Mouse (Mus musculus) urinary bladder, postnatal 4 days (tissue): ENCODE measurements at regions not wholly inside any gene's neighbourhood (a gene's known extent, or its start where the extent isn't known, plus 50 kb on each side); places are given as distances from the start of the nearest gene placed in this dataset.
A peak's percentile ranks its signal among the peaks of the same experiment; 100 is the strongest.

Source experiments
- DNase-seq, 2 experiments: peaks; one replicate each; pipeline ENCODE4 v3.0.0; 2021 to 2022; ENCODE audit warnings: low spot score in 2 of 2

- no peak for DNase-seq
Observed at GRCm38 (mm10) chr17:15311822-15312221, 64.8 kb downstream of the Dll1 start.

GRCm38 (mm10) chr17:15310465-15310864, 66.2 kb downstream of the Dll1 start:
- no peak for DNase-seq

GRCm38 (mm10) chr17:15302110-15302509, 74.6 kb downstream of the Dll1 start:
- DNase-seq: no peak

GRCm38 (mm10) chr17:15299743-15300371, 76.8 kb downstream of the Dll1 start:
- DNase-seq: no peak

- DNase-seq: peak in 1 of 2 experiments; percentile 47
Observed at GRCm38 (mm10) chr17:15294165-15294585, 82.5 kb downstream of the Dll1 start.

GRCm38 (mm10) chr17:15292490-15293070, 84.1 kb downstream of the Dll1 start:
- no peak for DNase-seq

GRCm38 (mm10) chr17:15291626-15292025, 85.0 kb downstream of the Dll1 start:
- DNase-seq: no peak

- DNase-seq: no peak
Observed at GRCm38 (mm10) chr17:15290326-15290725, 86.3 kb downstream of the Dll1 start.

- no peak for DNase-seq
Observed at GRCm38 (mm10) chr17:15289062-15289461, 87.6 kb downstream of the Dll1 start.

GRCm38 (mm10) chr17:15288640-15289039, 88.0 kb downstream of the Dll1 start:
- DNase-seq: no peak

GRCm38 (mm10) chr17:15286596-15286995, 90.1 kb downstream of the Dll1 start:
- DNase-seq: no peak

- peak in 1 of 2 experiments; percentile 44 for DNase-seq
Observed at GRCm38 (mm10) chr17:15285399-15286043, 91.2 kb downstream of the Dll1 start.

- DNase-seq: peak in 1 of 2 experiments; percentile 51
Observed at GRCm38 (mm10) chr17:15269905-15270304, 106.8 kb downstream of the Dll1 start.

GRCm38 (mm10) chr17:15269056-15269612, 107.5 kb downstream of the Dll1 start:
- DNase-seq: peak in 1 of 2 experiments; percentile 50

- DNase-seq: no peak
Observed at GRCm38 (mm10) chr17:15267721-15268120, 109.0 kb downstream of the Dll1 start.

GRCm38 (mm10) chr17:15259427-15260101, 117.1 kb downstream of the Dll1 start:
- no peak for DNase-seq

- no peak for DNase-seq
Observed at GRCm38 (mm10) chr17:15255874-15256273, 120.8 kb downstream of the Dll1 start.

GRCm38 (mm10) chr17:15253785-15254184, 122.9 kb downstream of the Dll1 start:
- DNase-seq: no peak

- no peak for DNase-seq
Observed at GRCm38 (mm10) chr17:15253271-15253670, 123.4 kb downstream of the Dll1 start.

- no peak for DNase-seq
Observed at GRCm38 (mm10) chr17:15252187-15252586, 124.5 kb downstream of the Dll1 start.

- no peak for DNase-seq
Observed at GRCm38 (mm10) chr17:15251641-15252040, 125.0 kb downstream of the Dll1 start.

GRCm38 (mm10) chr17:15248417-15248791, 128.3 kb downstream of the Dll1 start:
- DNase-seq: no peak
